Mouse (Mus musculus) forebrain, embryonic 16.5 days (tissue): ENCODE data around the gene Cyp2f2. TPM values are rescaled to one million over a fixed set of nuclear protein-coding genes. Genes with fewer than 3 reads are reported as not detected.

ENCODE experiments used
- ATAC-seq: fragments of 200-750 bp; cut with Nextera tagmentation; 2 replicates; pipeline ENCODE4 v1.8.0; 2017; ENCODE audit warnings: mild to moderate bottlenecking, moderate library complexity
- H3K27ac ChIP-seq: fragments of 300-500 bp; sonication (generic); 2 replicates; pipeline ENCODE4 v1.5.1; 2014; ENCODE audit warnings: low read length, control low read depth
- H3K27me3 ChIP-seq: fragments of 300-500 bp; sonication (generic); replicated peaks from 2 replicates; pipeline ENCODE4 v1.6.1; 2014; ENCODE audit warnings: low read length; ENCODE audit not compliant: control insufficient read depth, insufficient read depth
- H3K36me3 ChIP-seq: fragments of 300-500 bp; sonication (generic); 2 replicates; pipeline ENCODE4 v1.6.1; 2014; ENCODE audit not compliant: control insufficient read depth, insufficient read depth
- H3K4me1 ChIP-seq: fragments of 300-500 bp; sonication (generic); replicated peaks from 2 replicates; pipeline ENCODE4 v1.6.1; 2014; ENCODE audit warnings: low read length; ENCODE audit not compliant: control insufficient read depth, insufficient read depth
- H3K4me2 ChIP-seq: fragments of 300-500 bp; sonication (generic); 2 replicates; pipeline ENCODE4 v1.6.1; 2014; ENCODE audit warnings: mild to moderate bottlenecking, low read length, control low read depth
- H3K4me3 ChIP-seq: fragments of 300-500 bp; sonication (generic); replicated peaks from 2 replicates; pipeline ENCODE4 v1.5.1; 2014; ENCODE audit warnings: mild to moderate bottlenecking, low read length, control low read depth
- H3K9ac ChIP-seq: fragments of 300-500 bp; sonication (generic); replicated peaks from 2 replicates; pipeline ENCODE4 v1.6.1; 2014; ENCODE audit warnings: low read depth, low read length, control low read depth
- H3K9me3 ChIP-seq: fragments of 300-500 bp; sonication (generic); 2 replicates; pipeline ENCODE4 v1.6.1; 2016; ENCODE audit warnings: low read length; ENCODE audit not compliant: control insufficient read depth
- WGBS: fragments of 180-500 bp; shearing (Covaris S2); extraction: QIAGEN DNeasy Blood & Tissue Kit; methylation state at CpG from one replicate; pipeline ENCODE4 v1.1.7; 2014; 5-methylcytosine and 5-hydroxymethylcytosine counted together
- polyA plus RNA-seq: library from polyadenylated mRNA; unstranded; fragments of >200 nt; fragmentation: Nextera tagmentation; extraction: Ambion mirVana; gene quantifications from 2 replicates; pipeline ENCODE4 v1.2.1, GENCODE M21; 2015

The Cyp2f2 gene
- polyA plus RNA-seq, 1 experiment from 2014 or later = not detected

DNA sequence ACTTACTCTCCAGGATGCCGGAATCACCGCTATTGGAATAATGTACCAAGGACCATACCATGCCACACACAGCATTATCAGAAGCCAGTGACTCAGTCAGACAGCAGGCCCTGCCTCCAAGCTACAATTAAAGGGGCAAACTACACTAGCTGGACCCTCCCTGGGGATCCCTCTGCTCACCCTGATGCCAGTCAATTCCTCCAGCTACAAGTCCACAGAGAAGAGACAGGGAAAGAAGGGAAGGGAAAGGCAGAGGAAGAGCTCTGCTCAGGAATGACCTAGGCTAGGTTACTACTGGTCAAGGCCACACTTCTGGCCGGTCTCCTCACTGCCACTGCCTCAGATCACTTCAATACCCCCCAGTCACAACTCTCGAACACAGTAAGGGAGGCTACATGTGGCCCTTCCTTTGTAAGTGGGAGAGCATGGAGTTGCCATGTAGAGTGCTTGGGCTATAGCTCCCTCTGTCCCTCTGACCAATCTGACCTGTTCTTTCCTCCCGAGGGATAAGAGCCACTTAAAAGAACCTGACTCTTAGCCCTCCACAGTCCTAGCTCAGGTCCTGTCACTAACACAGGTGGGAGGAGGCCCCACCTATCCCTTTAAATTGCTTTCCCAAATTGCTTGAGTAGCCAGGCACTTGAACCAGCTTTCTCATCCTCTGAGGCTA lies 43.2 kb downstream of the Cyp2f2 start:
- H3K4me2 ChIP-seq = peak overlapping the region; percentile 84
- peaks cover 16% of the 10 kb centered on the region for H3K36me3 ChIP-seq
- H3K27ac ChIP-seq = no peak overlapping the region
- peak overlapping the region; percentile 46 for H3K9ac ChIP-seq
- H3K27me3 ChIP-seq = no peaks in the 10 kb centered on the region
- 85% methylated on average over 5 of the region's 5 CpGs for WGBS
- ATAC-seq = no peak
- peaks cover 66% of the 10 kb centered on the region for H3K4me1 ChIP-seq
- H3K4me3 ChIP-seq = no peak overlapping the region
- no peaks in the 10 kb centered on the region for H3K9me3 ChIP-seq

DNA sequence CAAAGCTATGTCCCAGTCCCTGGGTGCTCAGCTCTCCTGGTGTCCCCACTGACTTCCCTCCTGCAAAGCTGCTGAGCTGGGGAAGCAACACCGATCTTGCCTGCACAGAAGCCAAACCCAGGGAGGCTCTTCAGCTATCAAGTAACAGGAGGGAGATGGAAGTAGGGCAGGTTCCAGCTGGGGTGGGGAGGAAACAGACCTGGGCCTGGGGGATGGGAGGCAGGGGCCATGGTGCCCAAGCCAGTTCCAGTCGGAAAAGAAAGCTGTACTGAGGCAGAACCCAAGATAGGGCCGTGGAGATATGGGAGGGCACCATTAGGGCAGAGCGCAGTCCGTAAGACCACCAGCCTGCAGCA lies 43.7 kb downstream of the Cyp2f2 start:
- peak overlapping the region; percentile 84 for H3K4me2 ChIP-seq
- ATAC-seq = no peak
- H3K4me3 ChIP-seq = no peak overlapping the region
- no peak overlapping the region for H3K27ac ChIP-seq
- H3K27me3 ChIP-seq = no peaks in the 10 kb centered on the region
- peak overlapping the region; percentile 46 for H3K9ac ChIP-seq
- peaks cover 11% of the 10 kb centered on the region for H3K36me3 ChIP-seq
- 89% methylated on average over 5 of the region's 5 CpGs for WGBS
- peaks cover 66% of the 10 kb centered on the region for H3K4me1 ChIP-seq
- no peaks in the 10 kb centered on the region for H3K9me3 ChIP-seq

DNA sequence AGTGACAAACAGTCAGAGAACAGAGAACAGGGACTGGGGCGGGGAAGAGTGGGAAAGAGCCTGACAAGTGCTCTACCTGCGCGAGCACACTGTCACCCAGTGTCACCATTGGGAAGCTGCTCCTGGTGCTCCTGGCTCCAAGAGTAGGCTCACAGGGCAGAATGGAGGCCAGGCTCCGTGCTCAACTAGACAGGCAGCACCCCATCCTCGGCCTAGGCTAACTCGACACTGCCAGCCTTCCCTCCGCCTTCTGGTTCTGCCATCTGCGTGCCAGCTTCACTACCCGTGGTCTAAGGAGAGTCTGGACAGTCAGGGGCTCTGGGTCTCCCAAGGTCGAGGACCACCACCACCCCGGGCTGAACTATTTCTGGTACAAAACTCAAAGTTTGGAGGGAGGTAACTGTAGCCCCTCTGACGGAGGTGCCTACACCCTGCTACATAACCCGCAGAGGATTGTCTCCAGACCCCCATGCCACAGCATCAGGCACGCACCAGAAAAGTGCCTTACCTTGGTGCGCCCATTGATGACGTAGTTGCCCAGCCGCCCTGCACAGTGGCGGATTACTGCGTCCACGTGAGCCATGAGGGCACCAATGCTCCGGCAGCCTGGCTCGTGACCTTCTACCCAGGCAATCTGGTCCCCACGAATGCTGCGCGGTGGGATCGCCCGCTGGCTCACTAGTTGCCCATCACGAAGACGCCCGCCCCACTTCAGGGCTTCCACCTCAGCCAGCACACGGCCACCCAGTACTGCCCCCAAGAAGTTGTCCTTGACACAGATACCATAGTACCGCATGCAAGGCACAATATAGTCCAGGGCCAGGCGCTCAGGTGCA lies 44.6 kb downstream of the Cyp2f2 start:
- Histone ChIP-seq H3K36me3 (peaks cover 5% of the 10 kb centered on the region), H3K9ac (peak overlapping the region; percentile 91), H3K4me2 (peak overlapping the region; percentile 84), H3K27me3 (no peaks in the 10 kb centered on the region), H3K4me3 (peak overlapping the region; percentile 14), H3K27ac (no peak overlapping the region), H3K9me3 (no peaks in the 10 kb centered on the region), H3K4me1 (peaks cover 66% of the 10 kb centered on the region)
- WGBS = 78% methylated on average over 33 of the region's 33 CpGs
- ATAC-seq = no peak

DNA sequence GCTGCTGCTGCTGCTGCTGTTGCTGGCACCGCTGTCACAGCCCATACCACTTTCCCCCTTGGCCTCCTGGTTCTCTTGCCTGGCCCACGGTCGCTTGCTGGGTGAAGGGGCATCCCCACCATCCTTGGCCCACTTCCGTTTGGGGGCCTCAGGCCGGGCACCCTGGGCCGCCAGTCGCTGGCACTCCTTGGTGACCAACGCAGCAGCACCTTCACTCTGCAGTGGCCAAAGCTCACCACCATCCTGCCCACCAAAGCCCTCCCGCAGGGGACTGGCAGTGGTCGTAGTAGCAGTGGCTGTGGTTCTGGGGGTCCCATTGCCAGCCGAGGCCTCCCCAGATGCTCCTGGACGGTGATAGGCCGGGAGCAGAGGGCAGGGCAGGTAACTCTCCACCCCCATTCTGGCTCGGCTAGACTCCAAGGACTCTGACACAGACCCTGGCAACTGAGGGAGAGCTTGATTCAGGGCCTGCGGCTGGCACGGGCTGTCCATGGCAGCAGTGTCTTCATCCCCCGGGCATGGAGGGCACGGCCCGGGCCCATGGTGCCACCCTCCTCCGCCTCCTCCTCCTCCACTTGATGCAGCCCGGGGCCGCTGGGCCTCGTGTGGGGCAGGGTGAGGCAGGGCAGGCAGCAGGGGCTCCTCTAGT lies 45.4 kb downstream of the Cyp2f2 start:
- peaks cover 63% of the 10 kb centered on the region for H3K4me1 ChIP-seq
- H3K9me3 ChIP-seq = no peaks in the 10 kb centered on the region
- 63% methylated on average over 23 of the region's 23 CpGs for WGBS
- H3K27me3 ChIP-seq = no peaks in the 10 kb centered on the region
- H3K36me3 ChIP-seq = peaks cover 5% of the 10 kb centered on the region
- H3K9ac ChIP-seq = peak overlapping the region; percentile 91
- no peak overlapping the region; the same call in 1 of the 2 replicates for H3K27ac ChIP-seq
- H3K4me3 ChIP-seq = peak overlapping the region; percentile 63
- no peak for ATAC-seq
- peak overlapping the region; percentile 84 for H3K4me2 ChIP-seq

DNA sequence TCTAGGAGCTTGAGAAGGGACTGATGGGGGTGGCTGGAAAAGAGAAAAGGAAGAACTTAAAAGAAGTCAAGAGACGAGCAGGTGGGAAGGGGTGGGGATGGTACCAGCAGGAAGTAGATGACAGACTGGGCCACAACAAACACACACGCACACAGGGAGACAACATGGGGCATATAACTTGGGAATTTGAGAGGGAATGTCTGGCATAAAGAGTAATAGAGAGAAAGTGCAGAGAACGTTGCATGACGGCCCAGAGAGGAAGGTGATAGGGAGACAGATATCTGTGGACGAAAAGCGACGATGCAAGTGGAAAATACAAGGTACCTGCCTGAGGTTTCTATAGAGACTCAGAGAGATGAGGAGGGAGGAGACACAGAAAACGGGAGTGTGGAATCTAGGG lies 46.0 kb downstream of the Cyp2f2 start:
- Histone ChIP-seq H3K9me3 (no peaks in the 10 kb centered on the region), H3K27ac (peak overlapping the region; percentile 98), H3K4me1 (peaks cover 57% of the 10 kb centered on the region), H3K9ac (peak overlapping the region; percentile 91), H3K36me3 (peaks cover 5% of the 10 kb centered on the region), H3K4me2 (peak overlapping the region; percentile 84), H3K4me3 (peak overlapping the region; percentile 63), H3K27me3 (no peaks in the 10 kb centered on the region)
- ATAC-seq = peak; percentile 1
- under 1% methylated on average over 8 of the region's 8 CpGs for WGBS

DNA sequence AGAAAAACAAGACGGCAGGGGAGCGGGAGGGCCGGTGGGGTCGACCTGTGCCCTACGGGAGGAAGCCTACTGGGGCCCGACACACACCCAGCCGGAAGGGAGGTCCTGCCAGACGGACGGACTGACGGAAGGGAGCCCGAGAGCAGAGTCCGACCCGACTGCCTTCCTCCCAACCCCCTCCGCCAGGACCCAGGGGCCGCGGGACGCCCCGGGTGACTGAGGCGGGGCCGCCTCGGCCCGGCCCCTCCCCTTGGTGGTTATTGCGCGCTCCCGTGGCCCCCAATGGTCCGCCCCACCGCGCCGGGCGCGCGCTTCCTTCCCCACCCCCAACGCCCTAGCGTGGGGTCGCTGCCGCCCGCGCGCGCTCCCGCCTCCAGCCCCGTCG lies 46.5 kb downstream of the Cyp2f2 start:
- Histone ChIP-seq H3K36me3 (peaks cover 7% of the 10 kb centered on the region), H3K9ac (peak overlapping the region; percentile 91), H3K4me1 (peaks cover 52% of the 10 kb centered on the region), H3K27me3 (no peaks in the 10 kb centered on the region), H3K9me3 (no peaks in the 10 kb centered on the region), H3K4me3 (peak overlapping the region; percentile 63), H3K4me2 (peak overlapping the region; percentile 84), H3K27ac (peak overlapping the region; percentile 98)
- peak; percentile 60 for ATAC-seq
- WGBS = under 1% methylated on average over 40 of the region's 43 CpGs

DNA sequence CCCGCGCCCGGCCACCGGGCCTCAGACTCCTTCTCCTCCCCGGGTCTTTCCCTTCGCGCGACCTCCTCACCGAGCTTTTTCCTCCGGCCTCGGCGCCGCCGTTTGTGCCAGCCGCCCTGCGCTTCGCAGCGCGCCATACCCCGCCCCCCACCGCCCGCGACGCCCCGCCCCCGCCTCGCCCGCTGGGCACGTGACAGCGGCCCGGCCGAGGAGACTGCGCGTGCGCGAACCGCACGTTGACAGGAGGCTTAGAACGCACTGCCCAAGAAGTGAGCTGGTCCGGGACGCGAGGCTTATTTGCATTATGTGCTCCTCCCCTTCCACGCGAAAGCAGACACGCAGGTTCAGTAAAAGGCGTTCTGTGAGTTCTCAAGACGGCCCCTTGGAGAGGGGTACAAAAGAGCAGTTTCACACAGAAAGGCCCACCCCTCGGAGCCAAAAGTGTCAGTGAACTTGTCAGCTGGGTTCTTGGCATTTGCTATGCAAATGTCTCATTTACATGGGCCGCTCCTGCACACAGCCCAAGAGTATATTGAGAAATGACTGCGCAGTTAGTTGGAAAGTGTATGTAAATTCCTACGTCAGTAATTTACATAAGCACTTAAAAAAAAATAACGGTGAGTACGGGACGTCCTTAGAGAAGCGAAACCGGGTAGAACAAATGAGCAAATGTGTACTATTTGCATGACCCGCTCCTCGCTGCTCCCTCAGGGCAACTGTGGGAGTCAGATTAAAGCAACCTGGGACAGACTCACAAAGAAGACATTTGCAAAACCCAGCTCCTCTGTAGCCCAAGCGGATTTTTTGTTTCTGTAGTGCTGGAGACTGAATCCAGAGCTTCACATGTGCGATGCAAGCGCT lies 47.1 kb downstream of the Cyp2f2 start, which contains the start of gene Egln2:
Gene Egln2, minus strand, starts transcription at position 189 of the 861 bp plus-strand sequence.
- H3K27me3 ChIP-seq = no peaks in the 10 kb centered on the region
- WGBS = 2% methylated on average over 61 of the region's 61 CpGs
- peak within 1 kb of the TSS; percentile 91 for H3K9ac ChIP-seq
- no peaks in the 10 kb centered on the region for H3K9me3 ChIP-seq
- peaks cover 46% of the 10 kb centered on the region for H3K4me1 ChIP-seq
- H3K4me2 ChIP-seq = peak within 1 kb of the TSS; percentile 84
- peak within 1 kb of the TSS; percentile 63 for H3K4me3 ChIP-seq
- peak within 1 kb of the TSS; percentile 98 for H3K27ac ChIP-seq
- ATAC-seq = peak; percentile 82
- peaks cover 3% of the 10 kb centered on the region; the same call in 1 of the 2 replicates for H3K36me3 ChIP-seq

DNA sequence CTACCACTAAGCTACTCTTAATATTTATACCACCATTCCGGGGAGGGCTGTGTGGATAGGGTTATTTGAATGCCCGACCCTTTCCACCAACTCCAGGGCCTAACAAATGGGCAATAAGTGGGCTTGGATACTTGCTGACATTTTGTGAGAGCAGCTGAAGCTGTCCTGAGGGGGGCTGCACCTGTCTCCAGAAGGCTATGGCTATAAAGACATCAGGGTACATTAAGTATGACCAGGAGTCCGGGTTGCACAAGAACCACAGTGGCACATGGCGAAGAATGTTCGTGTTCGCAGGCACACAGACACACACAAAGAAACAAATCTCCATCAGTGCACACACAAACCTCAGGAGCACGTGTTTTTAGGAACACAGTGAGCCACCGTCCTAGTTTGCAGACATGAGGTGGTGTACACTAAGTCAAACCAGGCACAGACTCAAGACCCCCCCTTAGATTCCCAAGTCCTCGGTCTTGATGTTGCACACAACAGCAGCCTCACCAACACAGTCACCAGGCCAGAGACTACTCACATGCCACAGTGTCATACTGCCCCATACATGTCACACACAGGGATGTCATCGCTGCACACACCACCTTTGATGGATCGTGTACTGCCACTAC lies 47.9 kb downstream of the Cyp2f2 start:
- H3K27me3 ChIP-seq = no peaks in the 10 kb centered on the region
- peak overlapping the region; percentile 91 for H3K9ac ChIP-seq
- H3K4me2 ChIP-seq = peak overlapping the region; percentile 84
- ATAC-seq = no peak
- WGBS = 74% methylated on average over 11 of the region's 11 CpGs
- H3K9me3 ChIP-seq = no peaks in the 10 kb centered on the region
- H3K4me3 ChIP-seq = peak overlapping the region; percentile 63
- peaks cover 3% of the 10 kb centered on the region; the same call in 1 of the 2 replicates for H3K36me3 ChIP-seq
- peak overlapping the region; percentile 98 for H3K27ac ChIP-seq
- peaks cover 39% of the 10 kb centered on the region for H3K4me1 ChIP-seq
